Mouse (Mus musculus) hindbrain, embryonic 13.5 days (tissue): ENCODE measurements around the gene Nmnat3. TPM values are rescaled to one million over a fixed set of nuclear protein-coding genes. Genes with fewer than 3 reads are reported as not detected.

Experiments
- ATAC-seq: fragments of 200-750 bp; cut with Nextera tagmentation; 2 replicates; pipeline ENCODE4 v1.8.0; 2017; ENCODE audit warnings: moderate TSS enrichment; ENCODE audit not compliant: low FRiP score
- H3K27ac ChIP-seq: fragments of 300-500 bp; sonication (generic); 2 replicates; pipeline ENCODE4 v1.5.1; 2015; ENCODE audit warnings: inconsistent platforms, mild to moderate bottlenecking, moderate library complexity
- H3K27me3 ChIP-seq: fragments of 300-500 bp; sonication (generic); 2 replicates; pipeline ENCODE4 v1.6.1; 2015; ENCODE audit warnings: mild to moderate bottlenecking, inconsistent platforms
- H3K36me3 ChIP-seq: fragments of 300-500 bp; sonication (generic); 2 replicates; pipeline ENCODE4 v1.6.1; 2015; ENCODE audit warnings: mild to moderate bottlenecking, inconsistent platforms
- H3K4me1 ChIP-seq: fragments of 300-500 bp; sonication (generic); replicated peaks from 2 replicates; pipeline ENCODE4 v1.6.1; 2015; ENCODE audit warnings: inconsistent platforms
- H3K4me2 ChIP-seq: fragments of 300-500 bp; sonication (generic); 2 replicates; pipeline ENCODE4 v1.6.1; 2015; ENCODE audit warnings: inconsistent platforms, mild to moderate bottlenecking, moderate library complexity
- H3K4me3 ChIP-seq: fragments of 300-500 bp; sonication (generic); 2 replicates; pipeline ENCODE4 v1.5.1; 2015; ENCODE audit warnings: mild to moderate bottlenecking, inconsistent platforms
- H3K9ac ChIP-seq: fragments of 300-500 bp; sonication (generic); 2 replicates; pipeline ENCODE4 v1.6.1; 2015; ENCODE audit warnings: mild to moderate bottlenecking, inconsistent platforms
- H3K9me3 ChIP-seq: fragments of 300-500 bp; sonication (generic); 2 replicates; pipeline ENCODE4 v1.6.1; 2016; ENCODE audit warnings: inconsistent platforms
- WGBS: fragments of 180-500 bp; shearing (Covaris S2); methylation state at CpG from one replicate; pipeline ENCODE4 v1.1.7; 2015; 5-methylcytosine and 5-hydroxymethylcytosine counted together
- polyA plus RNA-seq: library from polyadenylated mRNA; unstranded; fragments of >200 nt; fragmentation: Nextera tagmentation; extraction: Ambion mirVana; gene quantifications from 2 replicates; pipeline ENCODE4 v1.2.1, GENCODE M21; 2015

Gene Nmnat3
- polyA plus RNA-seq, 1 experiment from 2014 or later = 1.4 TPM

GRCm38 (mm10) chr9:98314059-98314650 lies 26.9 kb downstream of the Nmnat3 start:
- no peak overlapping the region for H3K27ac ChIP-seq
- no peak for ATAC-seq
- H3K9ac ChIP-seq = no peak overlapping the region
- H3K4me2 ChIP-seq = no peak overlapping the region
- H3K9me3 ChIP-seq = no peaks in the 10 kb centered on the region; the same call in 1 of the 2 replicates
- H3K4me3 ChIP-seq = no peak overlapping the region
- no peaks in the 10 kb centered on the region for H3K27me3 ChIP-seq
- no peaks in the 10 kb centered on the region for H3K36me3 ChIP-seq
- WGBS = 88% methylated on average over 7 of the region's 7 CpGs
- peaks cover 22% of the 10 kb centered on the region for H3K4me1 ChIP-seq

- H3K4me1 ChIP-seq = peaks cover 23% of the 10 kb centered on the region
- H3K27me3 ChIP-seq = no peaks in the 10 kb centered on the region
- no peak overlapping the region for H3K9ac ChIP-seq
- H3K27ac ChIP-seq = no peak overlapping the region; the same call in 1 of the 2 replicates
- no peak overlapping the region for H3K4me3 ChIP-seq
- H3K9me3 ChIP-seq = no peaks in the 10 kb centered on the region
- H3K36me3 ChIP-seq = no peaks in the 10 kb centered on the region
- no peak for ATAC-seq
- 53% methylated on average over 4 of the region's 4 CpGs for WGBS
- no peak overlapping the region for H3K4me2 ChIP-seq
These were observed 30.7 kb downstream of the Nmnat3 start for GRCm38 (mm10) chr9:98317897-98318296.

- no peak for ATAC-seq
- H3K4me1 ChIP-seq = peaks cover 23% of the 10 kb centered on the region
- H3K4me3 ChIP-seq = no peak overlapping the region
- H3K36me3 ChIP-seq = no peaks in the 10 kb centered on the region
- no peaks in the 10 kb centered on the region for H3K27me3 ChIP-seq
- H3K9ac ChIP-seq = no peak overlapping the region
- WGBS = 39% methylated on average over 3 of the region's 3 CpGs
- no peak overlapping the region for H3K4me2 ChIP-seq
- H3K27ac ChIP-seq = no peak overlapping the region; the same call in 1 of the 2 replicates
- no peaks in the 10 kb centered on the region for H3K9me3 ChIP-seq
These were observed 31.6 kb downstream of the Nmnat3 start for GRCm38 (mm10) chr9:98318875-98319274.

- Histone ChIP-seq H3K4me1 (peaks cover 23% of the 10 kb centered on the region), H3K9ac (no peak overlapping the region), H3K4me3 (no peak overlapping the region), H3K9me3 (no peaks in the 10 kb centered on the region), H3K4me2 (no peak overlapping the region), H3K27ac (no peak overlapping the region), H3K27me3 (no peaks in the 10 kb centered on the region), H3K36me3 (no peaks in the 10 kb centered on the region)
- WGBS = 87% methylated on average over 3 of the region's 3 CpGs
- ATAC-seq = no peak
These were observed 33.5 kb downstream of the Nmnat3 start for GRCm38 (mm10) chr9:98320785-98321184.

GRCm38 (mm10) chr9:98326088-98326487 lies 38.9 kb downstream of the Nmnat3 start:
- H3K9ac ChIP-seq = no peak overlapping the region
- no peak overlapping the region for H3K27ac ChIP-seq
- H3K9me3 ChIP-seq = no peaks in the 10 kb centered on the region
- peaks cover 17% of the 10 kb centered on the region for H3K4me1 ChIP-seq
- H3K27me3 ChIP-seq = no peaks in the 10 kb centered on the region
- WGBS = 86% methylated on average over 1 of the region's 1 CpGs
- H3K4me2 ChIP-seq = no peak overlapping the region
- no peaks in the 10 kb centered on the region for H3K36me3 ChIP-seq
- no peak for ATAC-seq
- no peak overlapping the region for H3K4me3 ChIP-seq

- Histone ChIP-seq H3K9me3 (no peaks in the 10 kb centered on the region), H3K4me1 (peaks cover 17% of the 10 kb centered on the region), H3K9ac (no peak overlapping the region), H3K27me3 (no peaks in the 10 kb centered on the region), H3K4me3 (no peak overlapping the region), H3K4me2 (no peak overlapping the region), H3K27ac (no peak overlapping the region), H3K36me3 (no peaks in the 10 kb centered on the region)
- WGBS = 79% methylated on average over 10 of the region's 10 CpGs
- ATAC-seq = no peak
These were observed 41.4 kb downstream of the Nmnat3 start for GRCm38 (mm10) chr9:98328415-98329176.

- Histone ChIP-seq H3K27ac (no peak overlapping the region), H3K9ac (no peak overlapping the region), H3K36me3 (no peaks in the 10 kb centered on the region), H3K4me1 (peaks cover 17% of the 10 kb centered on the region), H3K4me2 (no peak overlapping the region), H3K9me3 (no peaks in the 10 kb centered on the region), H3K27me3 (no peaks in the 10 kb centered on the region), H3K4me3 (no peak overlapping the region)
- ATAC-seq = no peak; the same call in 1 of the 2 replicates
- WGBS = 48% methylated on average over 20 of the region's 20 CpGs
These were observed 42.3 kb downstream of the Nmnat3 start for GRCm38 (mm10) chr9:98329274-98330105.

GRCm38 (mm10) chr9:98333219-98333754 lies 46.1 kb downstream of the Nmnat3 start:
- ATAC-seq = no peak
- no peak overlapping the region for H3K4me3 ChIP-seq
- H3K4me1 ChIP-seq = peaks cover 17% of the 10 kb centered on the region
- H3K27me3 ChIP-seq = no peaks in the 10 kb centered on the region
- H3K4me2 ChIP-seq = no peak overlapping the region
- H3K9me3 ChIP-seq = no peaks in the 10 kb centered on the region
- 81% methylated on average over 3 of the region's 3 CpGs for WGBS
- no peak overlapping the region for H3K27ac ChIP-seq
- H3K36me3 ChIP-seq = no peaks in the 10 kb centered on the region
- no peak overlapping the region for H3K9ac ChIP-seq

GRCm38 (mm10) chr9:98337881-98338769 lies 50.9 kb downstream of the Nmnat3 start:
- 80% methylated on average over 15 of the region's 15 CpGs for WGBS
- Histone ChIP-seq H3K27me3 (no peaks in the 10 kb centered on the region), H3K36me3 (no peaks in the 10 kb centered on the region), H3K4me3 (no peak overlapping the region), H3K9me3 (no peaks in the 10 kb centered on the region), H3K9ac (no peak overlapping the region), H3K4me1 (0 out of 2 replicates have a peak, but pooled peaks cover 4% of the 10 kb centered on the region), H3K27ac (no peak overlapping the region), H3K4me2 (no peak overlapping the region)
- no peak for ATAC-seq

- 75% methylated on average over 4 of the region's 4 CpGs for WGBS
- ATAC-seq = no peak
- Histone ChIP-seq H3K4me2 (no peak overlapping the region), H3K4me3 (no peak overlapping the region), H3K9ac (no peak overlapping the region), H3K9me3 (no peaks in the 10 kb centered on the region), H3K27ac (no peak overlapping the region), H3K27me3 (no peaks in the 10 kb centered on the region), H3K4me1 (0 out of 2 replicates have a peak, but pooled peaks cover 4% of the 10 kb centered on the region), H3K36me3 (no peaks in the 10 kb centered on the region)
These were observed 52.7 kb downstream of the Nmnat3 start for GRCm38 (mm10) chr9:98339971-98340370.

- no peaks in the 10 kb centered on the region for H3K36me3 ChIP-seq
- H3K4me1 ChIP-seq = 0 out of 2 replicates have a peak, but pooled peaks cover 4% of the 10 kb centered on the region
- no peak overlapping the region for H3K9ac ChIP-seq
- H3K9me3 ChIP-seq = no peaks in the 10 kb centered on the region
- ATAC-seq = no peak
- no peak overlapping the region for H3K27ac ChIP-seq
- no peak overlapping the region for H3K4me3 ChIP-seq
- WGBS = 70% methylated on average over 4 of the region's 4 CpGs
- no peak overlapping the region for H3K4me2 ChIP-seq
- H3K27me3 ChIP-seq = no peaks in the 10 kb centered on the region
These were observed 53.2 kb downstream of the Nmnat3 start for GRCm38 (mm10) chr9:98340427-98340826.
